ENCODE assay signal across 31 mouse cellular contexts in the genomic region with DNA sequence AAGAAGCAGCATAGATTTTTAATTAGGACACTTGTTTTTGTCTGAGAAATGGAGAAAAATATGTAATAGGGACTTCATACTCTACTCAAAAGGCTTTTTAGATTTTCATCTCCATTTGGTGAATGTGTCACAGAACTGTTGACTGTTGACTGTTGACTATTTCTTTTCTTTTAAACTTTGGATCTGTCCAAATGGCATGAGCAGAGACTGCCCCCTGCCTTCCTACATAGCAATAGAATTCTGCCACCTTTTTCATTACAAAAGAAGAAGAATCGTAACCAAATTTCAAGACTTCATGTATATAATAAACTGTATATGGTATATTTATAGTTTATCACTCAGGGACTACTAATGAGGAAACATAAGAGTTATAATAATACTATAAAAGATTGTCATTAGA. TPM values are rescaled to one million over a fixed set of nuclear protein-coding genes. Genes with fewer than 3 reads are reported as not detected.
A peak's percentile ranks its signal among the peaks of the same experiment; 100 is the strongest.
DNase-seq lines count a peak whose midpoint lies in the region; ATAC-seq and TF ChIP-seq lines count a peak whose summit lies in the region.
"Had no signal": no experiment of that assay in that cellular context is flagged by ENCODE, and none has a peak within 500 bp of the region (broad histone marks: within the 10 kb centered on the region; RNA-seq: fewer than 3 reads in every experiment).

No protein-coding gene starts in this region.

- no peak overlapping the region for H3K4me3 ChIP-seq in forebrain, postnatal 0 days (ENCODE audit: low read depth, low read length)
- H3K4me3 ChIP-seq in forebrain, embryonic 11.5 days (ENCODE audit: low read depth, low read length), result no peak overlapping the region
- no peak overlapping the region for H3K4me3 ChIP-seq in layer of hippocampus, adult 2 months
- H3K4me3 ChIP-seq in midbrain, postnatal 0 days (ENCODE audit: low read depth, low read length), result no peak overlapping the region
- H3K4me3 ChIP-seq in midbrain, embryonic 16.5 days (ENCODE audit: low read depth, low read length), result no peak overlapping the region
- H3K4me3 ChIP-seq: forebrain, embryonic 10.5 days; forebrain, embryonic 15.5 days; hindbrain, embryonic 13.5 days had no signal

- peak; percentile 34 for TF ChIP-seq CTCF in forebrain, postnatal 0 days (IDR thresholded peaks at IDR 0.05; ENCODE audit: low read depth)
- TF ChIP-seq CTCF in layer of hippocampus, adult 2 months (conservative IDR thresholded peaks at IDR 0.05), result peak; percentile 63
- TF ChIP-seq CTCF in midbrain, postnatal 0 days (IDR thresholded peaks at IDR 0.05), result peak; percentile 61

- no peak overlapping the region for H3K27ac ChIP-seq in forebrain, postnatal 0 days (ENCODE audit: low read depth, low read length)
- H3K27ac ChIP-seq in forebrain, embryonic 11.5 days (ENCODE audit: low read depth, low read length), result no peak overlapping the region
- no peak overlapping the region for H3K27ac ChIP-seq in layer of hippocampus, adult 2 months
- no peak overlapping the region for H3K27ac ChIP-seq in midbrain, postnatal 0 days (ENCODE audit: low read depth, low read length)
- H3K27ac ChIP-seq in midbrain, embryonic 16.5 days (ENCODE audit: low read length), result no peak overlapping the region
- H3K27ac ChIP-seq: forebrain, embryonic 10.5 days; forebrain, embryonic 15.5 days; hindbrain, embryonic 13.5 days had no signal

- H3K36me3 ChIP-seq in forebrain, postnatal 0 days (ENCODE audit: insufficient read depth), result no peaks in the 10 kb centered on the region
- H3K36me3 ChIP-seq in forebrain, embryonic 11.5 days (ENCODE audit: control insufficient read depth, insufficient read depth, low read length), result no peaks in the 10 kb centered on the region
- H3K36me3 ChIP-seq in midbrain, postnatal 0 days (ENCODE audit: insufficient read depth, low read length), result no peaks in the 10 kb centered on the region
- no peaks in the 10 kb centered on the region for H3K36me3 ChIP-seq in midbrain, embryonic 16.5 days (ENCODE audit: control insufficient read depth, insufficient read depth, low read length)
- H3K36me3 ChIP-seq: forebrain, embryonic 10.5 days; forebrain, embryonic 15.5 days; G1E; hindbrain, embryonic 13.5 days had no signal

- 73% methylated on average over 1 of the region's 1 CpGs for WGBS in forebrain, postnatal 0 days
- WGBS in forebrain, embryonic 11.5 days, result 54% methylated on average over 1 of the region's 1 CpGs
- whole genome bisulfite sequencing in midbrain, postnatal 0 days, result 65% methylated on average over 1 of the region's 1 CpGs
- 65% methylated on average over 1 of the region's 1 CpGs for WGBS in midbrain, embryonic 16.5 days

- H3K9ac ChIP-seq in forebrain, postnatal 0 days, result no peak overlapping the region
- H3K9ac ChIP-seq in forebrain, embryonic 11.5 days (ENCODE audit: low read length), result no peak overlapping the region
- H3K9ac ChIP-seq in midbrain, postnatal 0 days (replicated peaks; ENCODE audit: low read length, poor library complexity, severe bottlenecking), result no peak overlapping the region
- no peak overlapping the region for H3K9ac ChIP-seq in midbrain, embryonic 16.5 days (ENCODE audit: low read depth, low read length)
- H3K9ac ChIP-seq: forebrain, embryonic 15.5 days; hindbrain, embryonic 13.5 days had no signal

- H3K4me1 ChIP-seq in forebrain, postnatal 0 days (ENCODE audit: insufficient read depth), result no peaks in the 10 kb centered on the region
- no peaks in the 10 kb centered on the region for H3K4me1 ChIP-seq in forebrain, embryonic 11.5 days (replicated peaks; ENCODE audit: control insufficient read depth, insufficient read depth, low read length)
- no peaks in the 10 kb centered on the region for H3K4me1 ChIP-seq in midbrain, postnatal 0 days (ENCODE audit: insufficient read depth, low read length)
- H3K4me1 ChIP-seq in midbrain, embryonic 16.5 days (ENCODE audit: control insufficient read depth, insufficient read depth, low read length), result 0 out of 2 replicates have a peak, but pooled peaks cover 3% of the 10 kb centered on the region
- H3K4me1 ChIP-seq: forebrain, embryonic 10.5 days; hindbrain, embryonic 13.5 days had no signal

- H3K27me3 ChIP-seq in forebrain, postnatal 0 days (ENCODE audit: insufficient read depth, low read length), result no peaks in the 10 kb centered on the region
- H3K27me3 ChIP-seq in forebrain, embryonic 11.5 days (ENCODE audit: control insufficient read depth, insufficient read depth, low read length), result peaks cover 5% of the 10 kb centered on the region; the same call in 1 of the 2 replicates
- H3K27me3 ChIP-seq in midbrain, postnatal 0 days (ENCODE audit: insufficient read depth, low read length), result peaks cover 4% of the 10 kb centered on the region; the same call in 1 of the 2 replicates
- H3K27me3 ChIP-seq in midbrain, embryonic 16.5 days (ENCODE audit: control insufficient read depth, insufficient read depth, low read depth, low read length), result peaks cover 2% of the 10 kb centered on the region
- H3K27me3 ChIP-seq: CH12.LX had no signal

- H3K9me3 ChIP-seq in forebrain, postnatal 0 days (ENCODE audit: low read length), result no peaks in the 10 kb centered on the region
- H3K9me3 ChIP-seq in forebrain, embryonic 11.5 days (ENCODE audit: control insufficient read depth, low read length), result no peaks in the 10 kb centered on the region
- no peaks in the 10 kb centered on the region for H3K9me3 ChIP-seq in midbrain, postnatal 0 days (ENCODE audit: low read length)
- no peaks in the 10 kb centered on the region for H3K9me3 ChIP-seq in midbrain, embryonic 16.5 days (replicated peaks; ENCODE audit: control insufficient read depth, low read length, poor library complexity, severe bottlenecking)
- H3K9me3 ChIP-seq: forebrain, embryonic 10.5 days; forebrain, embryonic 15.5 days; G1E; hindbrain, embryonic 13.5 days had no signal

- DNase-seq in forebrain, postnatal 0 days, result no peak
- DNase-seq in forebrain, embryonic 11.5 days (ENCODE audit: low spot score), result no peak
- no peak for DNase-seq in layer of hippocampus, adult 2 months (ENCODE audit: low spot score in 2 of 2)
- DNase-seq in layer of hippocampus, adult 11-12 months (ENCODE audit: low spot score), result no peak
- DNase-seq in midbrain, postnatal 0 days (ENCODE audit: low spot score), result peak; percentile 1
- no peak for DNase-seq in layer of hippocampus, adult 18-20 months (ENCODE audit: low spot score in 2 of 2)
- DNase-seq in thymus, postnatal 36 days, result no peak
- DNase-seq: adrenal gland, postnatal 10 days; adrenal gland, postnatal 36 days; B cell, adult 2 months; cerebellum, adult 18-20 months; cerebellum, adult 9-10 months; cerebellum, postnatal 14 days; gastrocnemius, postnatal 10 days; gastrocnemius, postnatal 36 days; heart, adult 11 months had no signal

- no peak overlapping the region for H3K4me2 ChIP-seq in forebrain, postnatal 0 days (ENCODE audit: low read depth)
- no peak overlapping the region for H3K4me2 ChIP-seq in forebrain, embryonic 11.5 days (ENCODE audit: low read depth, low read length, severe bottlenecking)
- no peak overlapping the region for H3K4me2 ChIP-seq in midbrain, postnatal 0 days (ENCODE audit: low read depth, low read length, poor library complexity, severe bottlenecking)
- H3K4me2 ChIP-seq in midbrain, embryonic 16.5 days (ENCODE audit: low read length), result no peak overlapping the region
- H3K4me2 ChIP-seq: forebrain, embryonic 15.5 days; heart, embryonic 11.5 days; hindbrain, embryonic 13.5 days had no signal

- no peak for ATAC-seq in forebrain, postnatal 0 days
- no peak for ATAC-seq in forebrain, embryonic 11.5 days (replicated peaks; ENCODE audit: low FRiP score)
- ATAC-seq in midbrain, postnatal 0 days (ENCODE audit: low FRiP score), result no peak
- ATAC-seq in midbrain, embryonic 16.5 days, result no peak
- ATAC-seq: forebrain, embryonic 15.5 days; hindbrain, embryonic 16.5 days; inflammation-experienced regulatory T-cells, adult 6 months had no signal

RNA-seq across cellular contexts. Expression of a gene that starts 3.7 kb away (rescaled TPM):
- 15.0 and 22.7 TPM in 2 replicates for total RNA-seq in forebrain, postnatal 0 days (2014; rRNA removed)
- 8.9 and 14.3 TPM in 2 replicates for polyA plus RNA-seq in forebrain, postnatal 0 days (2015; fragmentation: Nextera tagmentation; extraction: Ambion mirVana)
- polyA plus RNA-seq in forebrain, embryonic 11.5 days (2014; fragmentation: Nextera tagmentation; extraction: Ambion mirVana), result 0.40 and 0.48 TPM in 2 replicates
- total RNA-seq in layer of hippocampus, adult 2 months (2021), result 10 to 100 TPM; 17.6 to 21.8 TPM
- total RNA-seq in midbrain, postnatal 0 days (2014; rRNA removed), result 23.5 and 26.0 TPM in 2 replicates
- polyA plus RNA-seq in midbrain, postnatal 0 days (2015; fragmentation: Nextera tagmentation; extraction: Ambion mirVana), result 12.6 and 12.9 TPM in 2 replicates
- polyA plus RNA-seq in midbrain, embryonic 16.5 days (2015; fragmentation: Nextera tagmentation; extraction: Ambion mirVana), result 7.9 and 8.9 TPM in 2 replicates
- 10 to 100 TPM; 22.3 to 32.1 TPM for total RNA-seq in layer of hippocampus, adult 18-20 months (2021)
- total RNA-seq: adrenal gland, postnatal 10 days; adrenal gland, postnatal 36 days; CH12.LX; gastrocnemius, adult 18-20 months; gastrocnemius, postnatal 10 days; gastrocnemius, postnatal 36 days; heart, adult 8-10 months; heart, postnatal 25 days had no signal
- polyA plus RNA-seq: embryonic facial prominence, embryonic 11.5 days; G1E; heart, embryonic 11.5 days; heart, embryonic 14.5 days; heart, postnatal 0 days; inflammation-experienced regulatory T-cells, adult 6 months had no signal
